Mouse (Mus musculus): ENCODE measurements around the gene Chchd6. TPM values are rescaled to one million over a fixed set of nuclear protein-coding genes. Genes with fewer than 3 reads are reported as not detected.

Gene Chchd6
- polyA plus RNA-seq, 3 experiments from 2014 or later, result 3.0 to 5.3 (median 3.6) TPM

- ATAC-seq, result no peak
Measured at GRCm38 (mm10) chr6:89402406-89402805, 193.0 kb downstream of the Chchd6 start.

- no peak for ATAC-seq
Measured at GRCm38 (mm10) chr6:89399564-89399963, 195.9 kb downstream of the Chchd6 start.

GRCm38 (mm10) chr6:89397919-89398318, 197.5 kb downstream of the Chchd6 start:
- ATAC-seq, result no peak

GRCm38 (mm10) chr6:89393820-89394219, 201.6 kb downstream of the Chchd6 start:
- no peak for ATAC-seq

- ATAC-seq, result no peak
Measured at GRCm38 (mm10) chr6:89392213-89392612, 203.2 kb downstream of the Chchd6 start.

- no peak for ATAC-seq
Measured at GRCm38 (mm10) chr6:89389771-89390170, 205.7 kb downstream of the Chchd6 start.

- no peak for ATAC-seq
Measured at GRCm38 (mm10) chr6:89386956-89387355, 208.5 kb downstream of the Chchd6 start.

- ATAC-seq, result no peak
Measured at GRCm38 (mm10) chr6:89384699-89385098, 210.8 kb downstream of the Chchd6 start.

GRCm38 (mm10) chr6:89381851-89382250, 213.6 kb downstream of the Chchd6 start:
- no peak for ATAC-seq

GRCm38 (mm10) chr6:89381172-89381571, 214.3 kb downstream of the Chchd6 start:
- no peak for ATAC-seq

- no peak for ATAC-seq
Measured at GRCm38 (mm10) chr6:89380751-89381150, 214.7 kb downstream of the Chchd6 start.

GRCm38 (mm10) chr6:89378264-89378663, 217.2 kb downstream of the Chchd6 start:
- ATAC-seq, result no peak

GRCm38 (mm10) chr6:89368812-89369211, 226.6 kb downstream of the Chchd6 start:
- no peak for ATAC-seq

- no peak for ATAC-seq
Measured at GRCm38 (mm10) chr6:89364342-89364741, 231.1 kb downstream of the Chchd6 start.

GRCm38 (mm10) chr6:89363107-89363451, 232.4 kb downstream of the Chchd6 start:
- ATAC-seq, result no peak

- ATAC-seq, result peak; percentile 57
Measured at GRCm38 (mm10) chr6:89362281-89363106, 233.0 kb downstream of the Chchd6 start, which contains the start of gene Plxna1. Gene Plxna1 (minus strand): TSS chr6:89362620.

- ATAC-seq, result peak; percentile 41
Measured at GRCm38 (mm10) chr6:89361418-89362280, 233.8 kb downstream of the Chchd6 start.

- no peak for ATAC-seq
Measured at GRCm38 (mm10) chr6:89360709-89361417, 234.6 kb downstream of the Chchd6 start.

GRCm38 (mm10) chr6:89359771-89360708, 235.4 kb downstream of the Chchd6 start:
- no peak for ATAC-seq

GRCm38 (mm10) chr6:89359192-89359591, 236.3 kb downstream of the Chchd6 start:
- no peak for ATAC-seq

- no peak for ATAC-seq
Measured at GRCm38 (mm10) chr6:89355661-89356060, 239.8 kb downstream of the Chchd6 start.

GRCm38 (mm10) chr6:89354726-89355125, 240.7 kb downstream of the Chchd6 start:
- ATAC-seq, result no peak

Measured in inflammation-experienced regulatory T-cells, adult 6 months (primary cell).